Mouse (Mus musculus) lung, postnatal 0 days (tissue): ENCODE results near the gene Irf4.

ENCODE experiments used
- CTCF ChIP-seq: IDR thresholded peaks from 2 replicates; pipeline ENCODE4 v1.5.1; 2016; ENCODE audit warnings: antibody characterized with exemption, mild to moderate bottlenecking
- EP300 ChIP-seq: IDR thresholded peaks from 2 replicates; pipeline ENCODE4 v1.6.1; 2016; ENCODE audit warnings: antibody characterized with exemption, mild to moderate bottlenecking, control low read depth

DNA sequence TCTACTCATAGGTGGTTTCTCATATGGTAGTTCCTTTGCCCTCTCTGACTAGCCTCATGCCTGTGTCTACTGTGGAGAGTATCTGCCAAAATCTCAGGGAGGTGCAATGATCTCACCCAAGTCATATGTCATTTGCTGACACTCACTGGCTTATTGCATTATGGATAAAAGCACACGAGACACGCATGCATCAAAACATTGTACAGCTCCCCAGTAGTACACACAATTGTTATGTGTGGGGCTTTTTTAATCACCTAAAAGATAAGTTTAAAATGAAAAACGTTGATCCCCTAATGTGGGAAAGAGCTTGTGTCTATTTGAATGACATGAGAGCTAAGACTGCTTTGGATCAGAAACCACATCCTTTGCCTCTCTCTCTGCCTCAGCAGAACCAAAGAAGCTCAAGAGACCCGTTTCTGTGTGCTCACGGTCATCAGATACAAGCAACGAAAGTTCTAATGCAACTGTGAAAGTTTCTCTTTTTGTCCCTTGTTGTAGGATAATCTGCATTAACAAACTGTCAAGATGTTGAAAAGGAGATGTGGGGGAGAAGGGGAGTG, 6.5 kb upstream of the Irf4 start:
- TF ChIP-seq CTCF, result no peak
- no peak for TF ChIP-seq EP300
